Mouse (Mus musculus): ENCODE measurements at regions not wholly inside any gene's neighbourhood (a gene's known extent, or its start where the extent isn't known, plus 50 kb on each side); places are given as distances from the start of the nearest gene placed in this dataset.

DNA sequence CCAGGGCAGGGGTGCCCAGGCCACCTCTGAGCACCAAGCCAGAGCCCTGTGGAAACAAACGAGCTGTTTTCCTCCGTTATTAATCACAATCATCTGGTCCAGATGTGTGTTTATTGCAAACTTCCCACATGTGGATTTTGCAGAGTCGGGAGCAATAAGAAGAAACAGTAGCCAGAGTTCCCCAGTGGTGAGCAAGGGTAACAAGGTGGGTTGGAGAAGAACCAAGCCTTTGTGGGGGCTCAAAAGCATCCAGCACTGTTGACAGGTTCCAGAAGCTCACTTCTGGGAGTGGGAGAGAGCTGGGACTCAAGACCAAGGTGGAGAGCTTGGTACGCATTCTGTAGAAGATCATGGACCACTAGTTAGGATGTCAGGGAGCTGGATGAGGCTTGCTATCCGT lies 63.6 kb downstream of the Hif1an start:
- in situ Hi-C loops (cut with MboI; ENCODE audit: low pct_unique_long_range_greater_than_20kb in 1 of 2, low sequenced_read_pairs in 2 of 2, unreplicated experiment in 1 of 2), result no loop called here

- in situ Hi-C loops (cut with MboI; ENCODE audit: low pct_unique_long_range_greater_than_20kb in 1 of 2, low sequenced_read_pairs in 2 of 2, unreplicated experiment in 1 of 2), result no loop called here
Measured at GRCm38 (mm10) chr19:44629705-44630104, 67.1 kb downstream of the Hif1an start.

- in situ Hi-C loops (cut with MboI; ENCODE audit: low pct_unique_long_range_greater_than_20kb in 1 of 2, low sequenced_read_pairs in 2 of 2, unreplicated experiment in 1 of 2), result no loop called here
Measured at GRCm38 (mm10) chr19:44631356-44632007, 68.8 kb downstream of the Hif1an start.

DNA sequence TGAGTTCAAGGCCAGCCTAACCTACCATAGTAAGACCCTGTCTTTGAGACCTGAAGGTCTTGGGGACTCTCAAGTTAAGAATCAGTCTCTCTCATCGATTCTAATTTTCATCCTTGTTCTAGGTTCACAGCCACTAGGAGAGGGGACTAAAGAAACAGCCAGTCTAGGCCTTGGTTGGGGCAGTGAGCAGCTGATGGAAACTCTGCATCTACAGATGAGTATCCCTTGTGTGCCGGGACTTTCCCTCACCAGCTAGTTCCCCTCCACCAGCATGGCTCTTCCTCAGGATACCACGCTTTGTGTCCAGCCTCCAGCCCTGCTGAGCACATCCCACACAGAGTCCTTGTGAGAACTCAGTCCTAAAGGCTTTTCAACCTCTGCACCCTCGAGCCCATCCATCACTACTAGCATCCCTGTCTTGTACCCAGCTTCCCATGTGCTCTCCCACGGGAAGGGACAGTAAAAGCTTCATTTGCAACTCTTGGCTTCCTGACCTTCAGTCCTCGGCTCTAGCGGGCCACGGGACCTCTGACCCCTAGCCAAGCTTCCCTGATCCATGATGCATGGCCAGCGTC lies 74.6 kb downstream of the Hif1an start:
- in situ Hi-C loops (cut with MboI; ENCODE audit: low pct_unique_long_range_greater_than_20kb in 1 of 2, low sequenced_read_pairs in 2 of 2, unreplicated experiment in 1 of 2), result no loop called here

GRCm38 (mm10) chr19:44640021-44640420 lies 77.4 kb downstream of the Hif1an start:
- in situ Hi-C loops (cut with MboI; ENCODE audit: low pct_unique_long_range_greater_than_20kb in 1 of 2, low sequenced_read_pairs in 2 of 2, unreplicated experiment in 1 of 2), result no loop called here

DNA sequence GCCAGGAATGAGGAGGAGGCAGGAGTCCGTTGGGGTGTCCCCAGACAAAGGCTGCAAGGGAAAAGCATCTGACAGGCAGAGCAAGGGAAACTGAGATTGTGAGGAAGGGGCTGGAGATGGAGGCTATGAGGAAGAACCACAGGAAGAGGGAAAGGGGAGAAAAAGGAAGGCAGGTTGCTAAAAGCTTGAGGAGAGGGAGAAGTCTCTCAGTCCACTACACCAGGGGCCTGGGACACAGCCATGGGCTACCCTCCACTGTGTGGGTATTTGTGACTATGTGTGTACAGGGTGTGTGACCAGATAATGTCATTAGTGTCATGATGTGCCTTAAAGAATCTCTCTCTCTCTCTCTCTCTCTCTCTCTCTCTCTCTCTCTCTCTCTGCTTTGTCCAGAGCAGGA lies 77.9 kb downstream of the Hif1an start:
- in situ Hi-C loops (cut with MboI; ENCODE audit: low pct_unique_long_range_greater_than_20kb in 1 of 2, low sequenced_read_pairs in 2 of 2, unreplicated experiment in 1 of 2), result no loop called here

GRCm38 (mm10) chr19:44642294-44642693 lies 79.6 kb downstream of the Hif1an start:
- in situ Hi-C loops (cut with MboI; ENCODE audit: low pct_unique_long_range_greater_than_20kb in 1 of 2, low sequenced_read_pairs in 2 of 2, unreplicated experiment in 1 of 2), result no loop called here

- in situ Hi-C loops (cut with MboI; ENCODE audit: low pct_unique_long_range_greater_than_20kb in 1 of 2, low sequenced_read_pairs in 2 of 2, unreplicated experiment in 1 of 2), result no loop called here
Measured at GRCm38 (mm10) chr19:44644376-44644775, 81.7 kb downstream of the Hif1an start.

- in situ Hi-C loops (cut with MboI; ENCODE audit: low pct_unique_long_range_greater_than_20kb in 1 of 2, low sequenced_read_pairs in 2 of 2, unreplicated experiment in 1 of 2), result no loop called here
Measured at GRCm38 (mm10) chr19:44644929-44645328, 82.3 kb downstream of the Hif1an start.

DNA sequence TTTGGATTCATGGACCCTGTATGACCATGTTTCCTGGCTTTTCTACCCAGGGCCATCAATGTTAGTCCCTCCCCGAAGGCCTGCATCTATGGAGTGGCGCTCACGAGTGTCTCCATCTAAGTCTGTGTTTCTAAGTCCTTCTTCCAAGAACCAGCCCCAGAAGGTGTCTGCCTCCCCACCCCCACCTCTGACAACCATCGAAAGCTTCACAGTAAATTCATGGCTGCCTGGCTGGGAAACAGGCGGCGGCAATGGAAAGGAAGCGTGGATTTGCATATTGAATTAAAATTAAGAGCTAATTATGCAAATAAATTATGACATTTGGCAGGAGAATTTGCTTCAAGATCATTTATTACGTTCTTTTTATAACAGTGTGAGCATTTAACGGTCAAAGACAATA lies 83.9 kb downstream of the Hif1an start:
- in situ Hi-C loops (cut with MboI; ENCODE audit: low pct_unique_long_range_greater_than_20kb in 1 of 2, low sequenced_read_pairs in 2 of 2, unreplicated experiment in 1 of 2), result no loop called here

DNA sequence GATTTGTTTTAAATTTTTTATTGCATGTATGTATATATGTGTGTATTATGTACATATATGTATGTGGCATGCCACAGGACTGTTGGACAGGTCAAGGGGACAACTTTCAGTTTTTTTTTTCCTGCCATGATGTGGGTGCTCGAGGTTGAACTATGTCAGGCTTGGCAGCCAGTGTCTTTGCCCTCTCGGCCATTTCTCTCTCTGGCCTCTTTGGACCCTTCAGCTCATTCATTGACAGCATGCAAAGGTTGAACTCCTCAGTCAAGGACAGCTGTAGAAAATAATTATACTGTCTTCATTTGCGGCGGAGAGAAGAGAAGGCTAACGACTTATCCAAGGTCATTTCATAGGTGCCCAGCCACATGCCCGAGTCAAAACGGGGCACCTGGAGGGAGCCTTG lies 86.6 kb downstream of the Hif1an start:
- in situ Hi-C loops (cut with MboI; ENCODE audit: low pct_unique_long_range_greater_than_20kb in 1 of 2, low sequenced_read_pairs in 2 of 2, unreplicated experiment in 1 of 2), result no loop called here

DNA sequence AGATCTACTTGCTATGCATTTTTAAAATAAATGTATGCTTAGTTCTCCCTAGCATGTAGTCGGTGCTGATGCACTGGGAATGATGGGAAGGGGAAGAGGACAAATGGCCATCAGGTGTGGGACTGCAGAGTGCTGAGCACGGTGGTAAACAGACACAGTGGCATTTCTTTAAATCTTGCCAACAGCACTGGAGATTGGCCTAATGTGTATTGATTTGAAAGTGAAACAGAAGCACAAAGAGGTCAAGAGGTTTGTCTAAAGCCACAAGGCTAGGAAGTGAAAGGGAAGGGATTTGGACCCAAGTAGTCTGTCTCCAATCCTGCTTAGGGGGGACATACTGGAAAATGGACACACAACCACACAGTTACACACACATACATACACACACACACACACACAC lies 88.2 kb downstream of the Hif1an start:
- in situ Hi-C loops (cut with MboI; ENCODE audit: low pct_unique_long_range_greater_than_20kb in 1 of 2, low sequenced_read_pairs in 2 of 2, unreplicated experiment in 1 of 2), result loop anchor here in 1 of 2 experiments (5.0 kb wide), 1 partner anchor 54 kb away; no protein-coding TSS in a partner anchor

DNA sequence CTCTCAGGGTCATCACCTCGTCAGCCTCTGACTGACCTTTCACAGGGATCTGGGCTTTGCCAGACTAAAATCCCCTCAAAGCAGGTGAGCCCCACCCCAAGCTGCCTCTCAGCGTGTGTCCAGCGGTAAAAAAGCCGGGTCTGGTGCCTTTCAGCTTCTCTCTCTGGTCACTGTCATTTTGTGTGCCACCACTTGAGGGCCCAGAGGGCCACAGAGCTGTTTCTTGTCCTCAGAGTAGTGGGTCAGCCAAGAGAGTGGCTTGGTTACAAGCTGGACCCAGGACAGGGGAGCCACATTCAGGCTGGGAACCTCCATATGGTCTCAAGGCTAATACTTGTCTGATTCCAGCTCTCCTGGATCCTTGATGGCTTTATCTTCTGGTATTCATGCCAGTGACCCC lies 89.0 kb downstream of the Hif1an start:
- in situ Hi-C loops (cut with MboI; ENCODE audit: low pct_unique_long_range_greater_than_20kb in 1 of 2, low sequenced_read_pairs in 2 of 2, unreplicated experiment in 1 of 2), result loop anchor here in 1 of 2 experiments (5.0 kb wide), 1 partner anchor 54 kb away; no protein-coding TSS in a partner anchor

- in situ Hi-C loops (cut with MboI; ENCODE audit: low pct_unique_long_range_greater_than_20kb in 1 of 2, low sequenced_read_pairs in 2 of 2, unreplicated experiment in 1 of 2), result no loop called here
Measured at GRCm38 (mm10) chr19:44655719-44656118, 93.1 kb downstream of the Hif1an start.

- in situ Hi-C loops (cut with MboI; ENCODE audit: low pct_unique_long_range_greater_than_20kb in 1 of 2, low sequenced_read_pairs in 2 of 2, unreplicated experiment in 1 of 2), result no loop called here
Measured at GRCm38 (mm10) chr19:44659316-44659715, 96.5 kb upstream of the Pax2 start.

- in situ Hi-C loops (cut with MboI; ENCODE audit: low pct_unique_long_range_greater_than_20kb in 1 of 2, low sequenced_read_pairs in 2 of 2, unreplicated experiment in 1 of 2), result no loop called here
Measured at GRCm38 (mm10) chr19:44669535-44669958, 86.3 kb upstream of the Pax2 start.

- in situ Hi-C loops (cut with MboI; ENCODE audit: low pct_unique_long_range_greater_than_20kb in 1 of 2, low sequenced_read_pairs in 2 of 2, unreplicated experiment in 1 of 2), result no loop called here
Measured at GRCm38 (mm10) chr19:44674621-44675245, 81.1 kb upstream of the Pax2 start.

DNA sequence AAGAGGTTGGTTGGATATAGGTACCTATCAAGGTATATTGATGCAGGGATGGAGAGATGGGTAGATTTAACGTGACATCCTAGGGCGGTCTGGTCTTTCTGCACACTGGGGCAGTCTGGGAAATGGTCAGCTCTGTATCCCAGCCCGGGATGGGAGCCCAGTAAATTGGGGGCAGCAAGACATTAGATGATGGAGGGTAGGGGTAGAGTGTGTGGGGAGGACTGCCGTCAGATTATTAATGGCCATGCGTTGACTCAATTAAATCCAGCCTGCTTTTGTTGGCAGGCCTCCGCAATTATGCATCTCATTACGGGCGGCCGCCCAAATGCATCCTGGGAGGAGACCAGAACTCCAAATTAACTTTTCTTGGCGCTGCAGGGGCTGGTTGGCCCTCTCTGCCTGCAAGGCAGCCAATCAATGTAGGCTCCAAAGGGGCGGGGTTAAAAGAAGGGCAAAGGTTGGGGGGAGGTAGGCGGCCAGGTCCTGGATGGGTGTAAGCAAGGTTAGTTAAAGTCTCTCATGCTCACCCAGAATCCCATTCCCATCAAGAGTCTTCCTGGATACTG lies 79.2 kb upstream of the Pax2 start:
- in situ Hi-C loops (cut with MboI; ENCODE audit: low pct_unique_long_range_greater_than_20kb in 1 of 2, low sequenced_read_pairs in 2 of 2, unreplicated experiment in 1 of 2), result no loop called here

DNA sequence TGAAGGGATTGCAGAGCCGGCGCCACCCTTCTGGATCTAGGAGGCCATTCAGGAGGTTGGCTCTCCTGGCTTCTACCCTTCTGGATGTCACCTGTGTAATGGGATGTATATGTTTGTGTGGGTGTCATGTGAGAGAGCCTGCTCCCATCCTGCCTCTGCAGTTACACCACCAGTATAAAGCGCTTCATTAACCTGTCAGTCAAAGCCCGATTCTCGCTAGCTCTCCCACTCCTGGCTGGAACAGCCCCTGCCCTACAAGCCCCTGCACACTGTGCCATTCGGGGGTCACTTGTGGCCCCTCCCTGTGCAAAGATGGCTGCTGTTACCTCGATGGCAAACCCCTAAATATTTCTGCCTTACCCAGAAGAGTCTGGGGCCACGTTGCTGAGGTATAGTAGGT lies 78.5 kb upstream of the Pax2 start:
- in situ Hi-C loops (cut with MboI; ENCODE audit: low pct_unique_long_range_greater_than_20kb in 1 of 2, low sequenced_read_pairs in 2 of 2, unreplicated experiment in 1 of 2), result no loop called here

- in situ Hi-C loops (cut with MboI; ENCODE audit: low pct_unique_long_range_greater_than_20kb in 1 of 2, low sequenced_read_pairs in 2 of 2, unreplicated experiment in 1 of 2), result no loop called here
Measured at GRCm38 (mm10) chr19:44678686-44679085, 77.2 kb upstream of the Pax2 start.
